In the genomic region with DNA sequence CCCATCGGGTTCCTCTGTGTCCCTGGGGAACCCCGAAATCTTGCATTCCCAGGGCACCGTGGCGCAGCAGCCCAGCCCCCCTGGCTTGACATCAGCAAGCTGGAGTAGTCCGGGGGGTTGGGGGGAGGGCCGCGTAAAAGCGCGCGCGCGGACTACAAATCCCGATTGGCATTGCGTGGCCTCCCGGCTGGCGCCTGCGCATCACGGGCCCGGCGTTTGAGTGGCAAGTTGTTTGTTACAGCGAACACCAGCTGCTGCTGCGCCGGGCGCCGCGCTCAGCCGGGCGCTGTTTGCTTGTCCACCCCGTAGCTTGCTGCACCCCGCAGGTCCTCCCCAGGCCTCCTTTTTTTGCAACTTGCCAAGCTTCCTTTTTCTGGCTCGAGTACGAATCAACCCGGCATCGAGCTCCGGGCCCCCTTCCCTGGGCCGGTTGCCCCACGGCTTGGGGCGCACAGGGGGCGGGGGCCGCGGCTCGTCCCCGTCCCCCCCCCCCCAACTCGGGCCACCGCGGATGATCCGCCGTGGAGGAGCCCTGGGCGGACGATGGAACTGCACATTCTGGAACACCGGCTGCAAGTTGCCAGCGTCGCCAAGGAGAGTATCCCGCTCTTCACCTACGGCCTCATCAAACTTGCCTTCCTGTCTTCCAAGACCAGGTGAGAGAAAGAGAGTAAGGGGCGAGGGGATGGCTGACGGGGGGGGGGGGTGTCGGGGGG, we compare ENCODE assay signal across 8 mouse cellular contexts. TPM values are rescaled to one million over a fixed set of nuclear protein-coding genes. Genes with fewer than 3 reads are reported as not detected.
DNase-seq lines count a peak whose midpoint lies in the region; ATAC-seq and TF ChIP-seq lines count a peak whose summit lies in the region.

Castor2 (plus strand) TSS at position 216 of the 716 bp plus-strand sequence.

- peak within 1 kb of the TSS; percentile 90 for H3K9ac ChIP-seq in forebrain, embryonic 13.5 days
- peak within 1 kb of the TSS; percentile 77 for H3K9ac ChIP-seq in heart, postnatal 0 days (replicated peaks; ENCODE audit: low read depth, low read length)
- no peak within 1 kb of the TSS for H3K9ac ChIP-seq in liver, embryonic 14.5 days (replicated peaks)
- H3K9ac ChIP-seq in stomach, embryonic 15.5 days: peak within 1 kb of the TSS; percentile 65

- no peaks in the 10 kb centered on the region for H3K27me3 ChIP-seq in forebrain, embryonic 13.5 days
- no peaks in the 10 kb centered on the region for H3K27me3 ChIP-seq in heart, postnatal 0 days (ENCODE audit: control insufficient read depth, insufficient read depth, low read length)
- H3K27me3 ChIP-seq in liver, embryonic 14.5 days (ENCODE audit: control insufficient read depth, insufficient read depth, low read length): no peaks in the 10 kb centered on the region; the same call in 1 of the 2 replicates
- H3K27me3 ChIP-seq in stomach, embryonic 15.5 days (replicated peaks): no peaks in the 10 kb centered on the region

- no peak for TF ChIP-seq EP300 in heart, postnatal 0 days (IDR thresholded peaks at IDR 0.05; ENCODE audit: low read depth)
- no peak for TF ChIP-seq EP300 in liver, embryonic 14.5 days (IDR thresholded peaks at IDR 0.05; ENCODE audit: low read depth)

- H3K4me2 ChIP-seq in forebrain, embryonic 13.5 days: peak within 1 kb of the TSS; percentile 83
- peak within 1 kb of the TSS; percentile 95 for H3K4me2 ChIP-seq in heart, postnatal 0 days (ENCODE audit: low read depth, low read length)
- H3K4me2 ChIP-seq in liver, embryonic 14.5 days (ENCODE audit: low read depth): peak within 1 kb of the TSS; percentile 73
- peak within 1 kb of the TSS; percentile 96 for H3K4me2 ChIP-seq in stomach, embryonic 15.5 days

- DNase-seq in CD8-positive naive resting alpha-beta T cell, adult 2 months (ENCODE audit: low read depth in 2 of 2, low spot score in 2 of 2): peak; percentile 81 to 83
- DNase-seq in c-Kit-positive CD71-negative TER-119-negative erythroid progenitor cells, embryonic 14.5 days (ENCODE audit: low read depth): peak; percentile 75
- peak; percentile 89 for DNase-seq in heart, postnatal 0 days (ENCODE audit: low spot score)
- peak; percentile 97 for DNase-seq in kidney, postnatal 36 days
- peak; percentile 41 to 50 (median 49) for DNase-seq in liver, embryonic 14.5 days (ENCODE audit: low read depth in 3 of 3, low spot score in 3 of 3)
- DNase-seq in neural tube, embryonic 10.5 days (ENCODE audit: extremely low spot score, low spot score): peak; percentile 94

- H3K36me3 ChIP-seq in forebrain, embryonic 13.5 days (ENCODE audit: poor library complexity, severe bottlenecking): peaks cover 5% of the 10 kb centered on the region; the same call in 1 of the 2 replicates
- H3K36me3 ChIP-seq in heart, postnatal 0 days (replicated peaks; ENCODE audit: control insufficient read depth, insufficient read depth, low read length): no peaks in the 10 kb centered on the region
- no peaks in the 10 kb centered on the region for H3K36me3 ChIP-seq in liver, embryonic 14.5 days (replicated peaks; ENCODE audit: control insufficient read depth, insufficient read depth, low read depth)
- H3K36me3 ChIP-seq in stomach, embryonic 15.5 days: no peaks in the 10 kb centered on the region

- peak within 1 kb of the TSS; percentile 95 for H3K27ac ChIP-seq in forebrain, embryonic 13.5 days
- peak within 1 kb of the TSS; percentile 39 for H3K27ac ChIP-seq in heart, postnatal 0 days (ENCODE audit: low read depth)
- H3K27ac ChIP-seq in liver, embryonic 14.5 days: no peak within 1 kb of the TSS
- H3K27ac ChIP-seq in stomach, embryonic 15.5 days: peak within 1 kb of the TSS; percentile 51; the same call in 1 of the 2 replicates

- peaks cover 38% of the 10 kb centered on the region for H3K4me1 ChIP-seq in forebrain, embryonic 13.5 days
- peaks cover 12% of the 10 kb centered on the region for H3K4me1 ChIP-seq in heart, postnatal 0 days (ENCODE audit: control insufficient read depth, insufficient read depth)
- H3K4me1 ChIP-seq in liver, embryonic 14.5 days (replicated peaks; ENCODE audit: control insufficient read depth in 2 of 2, insufficient read depth in 2 of 2, low read length in 1 of 2): no peaks in the 10 kb centered on the region
- peaks cover 17% of the 10 kb centered on the region; the same call in 1 of the 2 replicates for H3K4me1 ChIP-seq in stomach, embryonic 15.5 days

- no peak for TF ChIP-seq CTCF in heart, postnatal 0 days (IDR thresholded peaks at IDR 0.05; ENCODE audit: low read depth)
- TF ChIP-seq CTCF in liver, embryonic 14.5 days (IDR thresholded peaks at IDR 0.05; ENCODE audit: low read depth): no peak

- peak; percentile 91 for ATAC-seq in forebrain, embryonic 13.5 days
- peak; percentile 95 for ATAC-seq in heart, postnatal 0 days (ENCODE audit: insufficient read depth, low read depth)
- ATAC-seq in liver, embryonic 14.5 days (ENCODE audit: insufficient read depth): peak; percentile 73
- peak; percentile 87 for ATAC-seq in stomach, embryonic 15.5 days (ENCODE audit: insufficient read depth, low FRiP score, low read depth)

- peak within 1 kb of the TSS; percentile 76 for H3K4me3 ChIP-seq in forebrain, embryonic 13.5 days
- peak within 1 kb of the TSS; percentile 74 for H3K4me3 ChIP-seq in heart, postnatal 0 days (ENCODE audit: low read depth, low read length)
- H3K4me3 ChIP-seq in liver, embryonic 14.5 days (ENCODE audit: insufficient read depth in 1 of 2, low read depth in 2 of 2, low read length in 2 of 2): peak within 1 kb of the TSS; percentile 50 to 60
- H3K4me3 ChIP-seq in stomach, embryonic 15.5 days (replicated peaks): peak within 1 kb of the TSS; percentile 73

- WGBS in forebrain, embryonic 13.5 days: under 1% methylated on average over 52 of the region's 58 CpGs
- WGBS in heart, postnatal 0 days: under 1% methylated on average over 47 of the region's 58 CpGs
- WGBS in liver, embryonic 14.5 days (ENCODE audit: insufficient replicate concordance): under 1% methylated on average over 53 of the region's 58 CpGs
- 0% methylated on average over 50 of the region's 58 CpGs for WGBS in stomach, embryonic 15.5 days

- H3K9me3 ChIP-seq in forebrain, embryonic 13.5 days (replicated peaks): no peaks in the 10 kb centered on the region
- H3K9me3 ChIP-seq in heart, postnatal 0 days (replicated peaks; ENCODE audit: control insufficient read depth, low read length): no peaks in the 10 kb centered on the region
- H3K9me3 ChIP-seq in liver, embryonic 14.5 days (ENCODE audit: control insufficient read depth, low read length): no peaks in the 10 kb centered on the region
- no peaks in the 10 kb centered on the region for H3K9me3 ChIP-seq in stomach, embryonic 15.5 days

RNA-seq across cellular contexts. Expression of gene Castor2, which starts in this region (rescaled TPM):
- polyA plus RNA-seq in forebrain, embryonic 13.5 days (2015; fragmentation: Nextera tagmentation; extraction: Ambion mirVana): 22.6 and 24.1 TPM in 2 replicates
- total RNA-seq in heart, postnatal 0 days (2014; rRNA removed; ENCODE audit: low replicate concordance): 3.9 and 6.3 TPM in 2 replicates
- 5.2 and 5.5 TPM in 2 replicates for polyA plus RNA-seq in heart, postnatal 0 days (2015; fragmentation: Nextera tagmentation; extraction: Ambion mirVana)
- 0.18 and 0.21 TPM in 2 replicates for polyA plus RNA-seq in liver, embryonic 14.5 days (2012; rRNA removed)
- polyA plus RNA-seq in liver, embryonic 14.5 days (2014; fragmentation: Nextera tagmentation; extraction: Ambion mirVana): 0.28 and 0.45 TPM in 2 replicates
- 4.5 and 5.1 TPM in 2 replicates for polyA plus RNA-seq in stomach, embryonic 15.5 days (2015; fragmentation: Nextera tagmentation; extraction: Ambion mirVana)

Comparison
In these comparisons a context has a peak if more than half of its experiments do, and no peak if none do; other contexts are left out.
1. Peak in DNase-seq, ATAC-seq, H3K4me3 ChIP-seq and H3K4me2 ChIP-seq in liver, embryonic 14.5 days; RNA of the gene not detected or under 1 TPM.